Mouse (Mus musculus) hindbrain, embryonic 12.5 days (tissue): ENCODE measurements at regions not wholly inside any gene's neighbourhood (a gene's known extent, or its start where the extent isn't known, plus 50 kb on each side); places are given as distances from the start of the nearest gene placed in this dataset.

Experiments
- ATAC-seq: fragments of 200-750 bp; cut with Nextera tagmentation; 2 replicates; pipeline ENCODE4 v1.8.0; 2017; ENCODE audit warnings: moderate TSS enrichment; ENCODE audit not compliant: low FRiP score
- H3K27ac ChIP-seq: fragments of 300-500 bp; sonication (generic); 2 replicates; pipeline ENCODE4 v1.5.1; 2016; ENCODE audit warnings: mild to moderate bottlenecking
- H3K27me3 ChIP-seq: fragments of 300-500 bp; sonication (generic); 2 replicates; pipeline ENCODE4 v1.6.1; 2016; ENCODE audit warnings: mild to moderate bottlenecking
- H3K36me3 ChIP-seq: fragments of 300-500 bp; sonication (generic); 2 replicates; pipeline ENCODE4 v1.6.1; 2016; ENCODE audit warnings: mild to moderate bottlenecking
- H3K4me1 ChIP-seq: fragments of 300-500 bp; sonication (generic); 2 replicates; pipeline ENCODE4 v1.6.1; 2016
- H3K4me2 ChIP-seq: fragments of 300-500 bp; sonication (generic); replicated peaks from 2 replicates; pipeline ENCODE4 v1.6.1; 2016; ENCODE audit warnings: mild to moderate bottlenecking
- H3K4me3 ChIP-seq: fragments of 300-500 bp; sonication (generic); 2 replicates; pipeline ENCODE4 v1.5.1; 2016; ENCODE audit warnings: mild to moderate bottlenecking
- H3K9ac ChIP-seq: fragments of 300-500 bp; sonication (generic); 2 replicates; pipeline ENCODE4 v1.6.1; 2016; ENCODE audit warnings: mild to moderate bottlenecking, moderate library complexity
- H3K9me3 ChIP-seq: fragments of 300-500 bp; sonication (generic); replicated peaks from 2 replicates; pipeline ENCODE4 v1.6.1; 2016; ENCODE audit warnings: mild to moderate bottlenecking
- WGBS: fragments of 180-500 bp; shearing (Covaris S2); methylation state at CpG from one replicate; pipeline ENCODE4 v1.1.7; 2016; 5-methylcytosine and 5-hydroxymethylcytosine counted together

GRCm38 (mm10) chr16:63229135-63229534, 375.0 kb downstream of the Pros1 start:
- H3K27me3 ChIP-seq: no peaks in the 10 kb centered on the region
- H3K4me1 ChIP-seq: no peaks in the 10 kb centered on the region
- 31% methylated on average over 1 of the region's 1 CpGs for WGBS
- no peak overlapping the region for H3K4me3 ChIP-seq
- no peak overlapping the region for H3K27ac ChIP-seq
- no peak overlapping the region for H3K9ac ChIP-seq
- H3K36me3 ChIP-seq: no peaks in the 10 kb centered on the region
- H3K4me2 ChIP-seq: no peak overlapping the region
- H3K9me3 ChIP-seq: no peaks in the 10 kb centered on the region
- ATAC-seq: no peak

GRCm38 (mm10) chr16:63229567-63229966, 375.5 kb downstream of the Pros1 start:
- Histone ChIP-seq H3K27ac (no peak overlapping the region), H3K27me3 (no peaks in the 10 kb centered on the region), H3K4me2 (no peak overlapping the region), H3K4me3 (no peak overlapping the region), H3K36me3 (no peaks in the 10 kb centered on the region), H3K9ac (no peak overlapping the region), H3K4me1 (no peaks in the 10 kb centered on the region), H3K9me3 (no peaks in the 10 kb centered on the region)
- ATAC-seq: no peak
- 76% methylated on average over 3 of the region's 3 CpGs for WGBS

GRCm38 (mm10) chr16:63270173-63270572, 416.1 kb downstream of the Pros1 start:
- H3K4me3 ChIP-seq: no peak overlapping the region
- 12% methylated on average over 5 of the region's 5 CpGs for WGBS
- H3K36me3 ChIP-seq: no peaks in the 10 kb centered on the region
- no peaks in the 10 kb centered on the region for H3K9me3 ChIP-seq
- no peak overlapping the region for H3K27ac ChIP-seq
- peaks cover 8% of the 10 kb centered on the region for H3K4me1 ChIP-seq
- peak; percentile 88 for ATAC-seq
- H3K27me3 ChIP-seq: no peaks in the 10 kb centered on the region
- H3K9ac ChIP-seq: no peak overlapping the region
- H3K4me2 ChIP-seq: no peak overlapping the region

DNA sequence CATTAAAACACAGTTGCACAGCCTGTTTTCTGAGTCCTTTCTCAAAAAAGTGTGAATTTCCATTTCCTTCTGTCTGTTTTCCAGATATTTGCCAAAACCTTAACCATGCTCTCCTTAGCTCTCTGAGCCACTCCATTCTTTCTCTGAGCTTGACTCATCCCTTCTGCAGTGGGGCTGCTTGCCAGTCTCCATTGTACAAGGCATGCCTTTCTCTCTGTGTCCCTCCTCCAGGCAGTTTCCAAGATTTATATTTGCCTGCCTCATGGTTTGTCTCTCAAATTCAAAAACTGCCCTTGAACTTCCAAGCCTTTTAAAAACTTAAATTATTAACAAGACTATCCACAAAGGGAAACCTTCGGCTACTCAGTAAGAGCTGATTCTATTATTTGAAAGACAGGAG, 423.4 kb downstream of the Pros1 start:
- Histone ChIP-seq H3K4me1 (peaks cover 3% of the 10 kb centered on the region; the same call in 1 of the 2 replicates), H3K9ac (no peak overlapping the region), H3K4me2 (no peak overlapping the region), H3K27me3 (no peaks in the 10 kb centered on the region), H3K27ac (no peak overlapping the region), H3K4me3 (no peak overlapping the region), H3K36me3 (no peaks in the 10 kb centered on the region), H3K9me3 (no peaks in the 10 kb centered on the region)
- WGBS: 89% methylated on average over 1 of the region's 1 CpGs
- ATAC-seq: no peak

DNA sequence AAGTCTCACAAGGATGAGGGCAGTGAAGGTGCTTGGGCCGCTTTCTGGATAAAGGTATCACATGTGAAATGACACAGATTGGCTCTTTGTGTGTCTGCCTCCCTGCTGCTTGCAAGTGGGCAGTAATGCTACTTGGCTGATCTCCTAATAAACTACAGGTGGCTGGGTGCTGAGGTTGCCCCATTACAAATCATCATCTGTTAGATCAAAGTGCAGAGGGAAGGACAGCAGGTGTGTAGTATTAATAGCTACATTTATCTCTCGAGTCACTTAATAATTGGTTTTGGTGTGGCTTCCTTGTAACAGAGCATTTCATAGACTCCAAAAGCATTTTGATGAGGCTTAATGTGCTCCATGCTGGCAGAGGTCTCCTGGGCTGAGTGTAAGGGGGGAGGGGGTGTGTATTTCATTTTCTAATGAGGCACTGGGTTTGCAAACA, 424.2 kb downstream of the Pros1 start:
- peak; percentile 89 for ATAC-seq
- H3K4me2 ChIP-seq: no peak overlapping the region
- H3K9ac ChIP-seq: no peak overlapping the region
- no peak overlapping the region for H3K4me3 ChIP-seq
- peaks cover 3% of the 10 kb centered on the region; the same call in 1 of the 2 replicates for H3K4me1 ChIP-seq
- 42% methylated on average over 2 of the region's 2 CpGs for WGBS
- H3K27me3 ChIP-seq: no peaks in the 10 kb centered on the region
- no peak overlapping the region for H3K27ac ChIP-seq
- H3K9me3 ChIP-seq: no peaks in the 10 kb centered on the region
- no peaks in the 10 kb centered on the region for H3K36me3 ChIP-seq

- Histone ChIP-seq H3K4me3 (no peak overlapping the region), H3K4me2 (no peak overlapping the region), H3K4me1 (no peaks in the 10 kb centered on the region), H3K27me3 (no peaks in the 10 kb centered on the region), H3K36me3 (no peaks in the 10 kb centered on the region), H3K9ac (no peak overlapping the region), H3K27ac (no peak overlapping the region), H3K9me3 (no peaks in the 10 kb centered on the region)
- ATAC-seq: no peak
- 73% methylated on average over 7 of the region's 7 CpGs for WGBS
Measured at GRCm38 (mm10) chr16:63287655-63288054, 433.5 kb downstream of the Pros1 start.

DNA sequence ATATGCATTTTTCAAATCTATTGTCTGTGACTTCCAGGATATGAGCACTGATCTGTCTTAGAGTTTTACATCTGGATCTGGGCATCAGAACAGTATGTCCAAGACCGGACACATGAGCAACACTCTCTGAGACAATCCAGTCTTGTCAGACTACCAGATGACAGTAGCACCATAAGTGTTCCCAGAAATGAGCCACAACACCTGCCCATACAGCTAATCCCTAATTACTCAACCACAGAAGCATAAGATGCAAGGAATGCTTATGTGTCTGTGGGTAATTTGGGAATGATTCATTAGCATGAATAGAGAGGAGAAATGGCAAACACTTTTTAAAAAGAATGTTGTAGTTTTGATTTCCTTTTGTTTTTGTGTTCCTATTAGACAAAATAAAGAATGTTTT, 457.6 kb downstream of the Pros1 start:
- no peaks in the 10 kb centered on the region for H3K27me3 ChIP-seq
- ATAC-seq: no peak
- no peak overlapping the region for H3K9ac ChIP-seq
- H3K27ac ChIP-seq: no peak overlapping the region
- WGBS: 89% methylated on average over 1 of the region's 1 CpGs
- H3K4me1 ChIP-seq: no peaks in the 10 kb centered on the region
- H3K36me3 ChIP-seq: no peaks in the 10 kb centered on the region
- H3K9me3 ChIP-seq: no peaks in the 10 kb centered on the region
- H3K4me3 ChIP-seq: no peak overlapping the region
- no peak overlapping the region for H3K4me2 ChIP-seq

GRCm38 (mm10) chr16:63313544-63313943, 459.4 kb downstream of the Pros1 start:
- no peak overlapping the region for H3K4me2 ChIP-seq
- no peak for ATAC-seq
- no peaks in the 10 kb centered on the region for H3K27me3 ChIP-seq
- WGBS: 97% methylated on average over 1 of the region's 1 CpGs
- no peaks in the 10 kb centered on the region for H3K9me3 ChIP-seq
- H3K9ac ChIP-seq: no peak overlapping the region
- no peaks in the 10 kb centered on the region for H3K4me1 ChIP-seq
- no peaks in the 10 kb centered on the region for H3K36me3 ChIP-seq
- H3K4me3 ChIP-seq: no peak overlapping the region
- no peak overlapping the region for H3K27ac ChIP-seq

- WGBS: 47% methylated on average over 5 of the region's 5 CpGs
- H3K9ac ChIP-seq: no peak overlapping the region
- ATAC-seq: no peak
Measured at GRCm38 (mm10) chr16:63319602-63320001, 465.5 kb downstream of the Pros1 start.

GRCm38 (mm10) chr16:63351511-63352125, 497.5 kb downstream of the Pros1 start:
- H3K36me3 ChIP-seq: no peaks in the 10 kb centered on the region
- no peaks in the 10 kb centered on the region for H3K9me3 ChIP-seq
- no peak overlapping the region for H3K27ac ChIP-seq
- no peaks in the 10 kb centered on the region for H3K27me3 ChIP-seq
- peak; percentile 81; the same call in 1 of the 2 replicates for ATAC-seq
- H3K4me1 ChIP-seq: 0 out of 2 replicates have a peak, but pooled peaks cover 4% of the 10 kb centered on the region
- no peak overlapping the region for H3K9ac ChIP-seq
- H3K4me2 ChIP-seq: no peak overlapping the region
- H3K4me3 ChIP-seq: no peak overlapping the region
- WGBS: 58% methylated on average over 6 of the region's 6 CpGs

More at GRCm38 (mm10) chr16:63319602-63320001, 465.5 kb downstream of the Pros1 start:
- no peaks in the 10 kb centered on the region for H3K4me1 ChIP-seq
- H3K36me3 ChIP-seq: no peaks in the 10 kb centered on the region
- H3K27me3 ChIP-seq: no peaks in the 10 kb centered on the region
- H3K4me2 ChIP-seq: no peak overlapping the region
- H3K4me3 ChIP-seq: no peak overlapping the region
- no peaks in the 10 kb centered on the region for H3K9me3 ChIP-seq
- no peak overlapping the region for H3K27ac ChIP-seq

- Histone ChIP-seq H3K9me3 (no peaks in the 10 kb centered on the region), H3K36me3 (no peaks in the 10 kb centered on the region), H3K4me2 (no peak overlapping the region), H3K27me3 (no peaks in the 10 kb centered on the region), H3K4me1 (no peaks in the 10 kb centered on the region), H3K4me3 (no peak overlapping the region), H3K9ac (no peak overlapping the region), H3K27ac (no peak overlapping the region)
- WGBS: 86% methylated on average over 5 of the region's 5 CpGs
- no peak for ATAC-seq
Measured at GRCm38 (mm10) chr16:63369868-63370267, 494.1 kb downstream of the Epha3 start.

GRCm38 (mm10) chr16:63371275-63371674, 492.7 kb downstream of the Epha3 start:
- Histone ChIP-seq H3K9ac (no peak overlapping the region), H3K4me2 (no peak overlapping the region), H3K4me1 (no peaks in the 10 kb centered on the region), H3K9me3 (no peaks in the 10 kb centered on the region), H3K36me3 (no peaks in the 10 kb centered on the region), H3K27me3 (no peaks in the 10 kb centered on the region), H3K4me3 (no peak overlapping the region), H3K27ac (no peak overlapping the region)
- ATAC-seq: no peak
- WGBS: 47% methylated on average over 5 of the region's 5 CpGs

- WGBS: 55% methylated on average over 1 of the region's 1 CpGs
- H3K27me3 ChIP-seq: no peaks in the 10 kb centered on the region
Measured at GRCm38 (mm10) chr16:63404976-63405375, 459.0 kb downstream of the Epha3 start.

More at GRCm38 (mm10) chr16:63404976-63405375, 459.0 kb downstream of the Epha3 start:
- Histone ChIP-seq H3K27ac (no peak overlapping the region), H3K36me3 (no peaks in the 10 kb centered on the region), H3K4me1 (no peaks in the 10 kb centered on the region), H3K9ac (no peak overlapping the region), H3K4me2 (no peak overlapping the region), H3K9me3 (no peaks in the 10 kb centered on the region), H3K4me3 (no peak overlapping the region)
- no peak for ATAC-seq
